Mouse (Mus musculus) G1E (cell line): ENCODE results near the gene Oasl1. TPM values are rescaled to one million over a fixed set of nuclear protein-coding genes. Genes with fewer than 3 reads are reported as not detected.
"Not testable (repeated sequence)": the region's sequence is repeated elsewhere in the genome, so short reads cannot be mapped to it uniquely, and the experiment has no call there.

Source experiments
- ATAC-seq: 2 replicates; pipeline ENCODE4 v1.8.0; 2016; ENCODE audit warnings: mild to moderate bottlenecking; ENCODE audit not compliant: insufficient number of reproducible peaks, poor library complexity, low FRiP score, severe bottlenecking; ENCODE audit errors: extremely low read depth
- DNase-seq: peaks from one replicate; pipeline ENCODE4 v3.0.0; 2012; ENCODE audit warnings: low spot score
- H3K27me3 ChIP-seq: 2 replicates; pipeline ENCODE4 v1.6.1; 2012; ENCODE audit warnings: mild to moderate bottlenecking, low read length, inconsistent platforms; ENCODE audit not compliant: insufficient read depth
- H3K36me3 ChIP-seq: replicated peaks from 2 replicates; pipeline ENCODE3; 2012; ENCODE audit warnings: mild to moderate bottlenecking, inconsistent platforms
- H3K4me1 ChIP-seq: 2 replicates; pipeline ENCODE4 v1.6.1; 2012; ENCODE audit warnings: low read depth, low read length, inconsistent platforms, mixed read lengths; ENCODE audit not compliant: insufficient read depth
- H3K4me3 ChIP-seq: 2 replicates; pipeline ENCODE4 v1.5.1; 2012; ENCODE audit warnings: low read depth, mild to moderate bottlenecking, inconsistent platforms, low read length, moderate library complexity, mixed read lengths
- H3K9me3 ChIP-seq: replicated peaks from 2 replicates; pipeline ENCODE4 v1.6.1; 2012; ENCODE audit warnings: inconsistent platforms
- CTCF ChIP-seq: IDR thresholded peaks from 2 replicates; pipeline ENCODE4 v1.5.1; 2012; ENCODE audit warnings: low read depth, low read length, inconsistent platforms, mixed read lengths
- GATA1 ChIP-seq: IDR thresholded peaks from 2 replicates; pipeline ENCODE4 v1.6.1; 2012; ENCODE audit warnings: borderline replicate concordance, low read length, inconsistent platforms, mixed read lengths
- GATA2 ChIP-seq: IDR thresholded peaks from 2 replicates; pipeline ENCODE4 v1.6.1; 2012; ENCODE audit warnings: low read depth, low read length, inconsistent platforms, borderline replicate concordance
- POLR2AphosphoS5 ChIP-seq: IDR thresholded peaks from 2 replicates; pipeline ENCODE4 v1.6.1; 2012; ENCODE audit warnings: low read depth, low read length, inconsistent platforms; ENCODE audit not compliant: insufficient replicate concordance
- TAL1 ChIP-seq: conservative IDR thresholded peaks from 2 replicates; pipeline ENCODE4 v1.6.1; 2012; ENCODE audit warnings: low read depth, low read length, inconsistent platforms, mixed read lengths
- polyA plus RNA-seq: library from polyadenylated mRNA; stranded (reverse); fragments of >175 nt; gene quantifications from 2 replicates; pipeline ENCODE4 v1.2.3, GENCODE M21; 2012
- total RNA-seq, 2 experiments: library from RNA; stranded (forward) in 1 of 2; stranded (reverse) in 1 of 2; fragments of 200-1000 nt in 1 of 2; fragments of >200 nt in 1 of 2; fragmentation: Nextera tagmentation in 1 of 2; gene quantifications; 2 replicates each; pipeline ENCODE4 v1.2.3; 2014 to 2017

Gene Oasl1
- total and polyA plus RNA-seq, 3 experiments, result 5.4 to 14.0 (median 6.8) TPM

GRCm38 (mm10) chr5:114935838-114936237 is 12.8 kb downstream of the Oasl1 start:
- Histone ChIP-seq H3K4me3 (no peak overlapping the region), H3K9me3 (no peaks in the 10 kb centered on the region), H3K4me1 (peaks cover 8% of the 10 kb centered on the region; the same call in 1 of the 2 replicates), H3K27me3 (peaks cover 23% of the 10 kb centered on the region), H3K36me3 (peaks cover 55% of the 10 kb centered on the region)
- DNase-seq (no peak), ATAC-seq (no peak)
- TF ChIP-seq CTCF, result no peak

- not testable (repeated sequence) for H3K9me3 ChIP-seq, H3K4me3 ChIP-seq, DNase-seq, ATAC-seq, H3K27me3 ChIP-seq
- peaks cover 21% of the 10 kb centered on the region for H3K4me1 ChIP-seq
- H3K36me3 ChIP-seq, result peaks cover 46% of the 10 kb centered on the region
Observed at GRCm38 (mm10) chr5:114941138-114941537, 18.1 kb downstream of the Oasl1 start.

- DNase-seq (peak; percentile 96), ATAC-seq (peak; percentile 81)
- no peak for TF ChIP-seq POLR2AphosphoS5
- no peak for TF ChIP-seq TAL1
- TF ChIP-seq CTCF, result no peak
- TF ChIP-seq GATA2, result no peak
- TF ChIP-seq GATA1, result no peak
Observed at GRCm38 (mm10) chr5:114942074-114942765, 19.2 kb downstream of the Oasl1 start, which contains the start of gene 2210016L21Rik. 2210016L21Rik (plus strand) TSS chr5:114942158.

GRCm38 (mm10) chr5:114942766-114943130 is 19.7 kb downstream of the Oasl1 start:
- no peak for TF ChIP-seq POLR2AphosphoS5
- TF ChIP-seq GATA1, result no peak
- ATAC-seq, result no peak
- peak overlapping the region; percentile 80 for H3K4me3 ChIP-seq

More at GRCm38 (mm10) chr5:114942074-114942765, 19.2 kb downstream of the Oasl1 start, which contains the start of gene 2210016L21Rik:
- Histone ChIP-seq H3K36me3 (peaks cover 47% of the 10 kb centered on the region), H3K9me3 (no peaks in the 10 kb centered on the region), H3K27me3 (peaks cover 5% of the 10 kb centered on the region), H3K4me1 (peaks cover 16% of the 10 kb centered on the region), H3K4me3 (peak within 1 kb of the TSS; percentile 80)

GRCm38 (mm10) chr5:114945072-114945471 is 22.0 kb downstream of the Oasl1 start:
- H3K36me3 ChIP-seq, result peaks cover 66% of the 10 kb centered on the region
- no peak overlapping the region for H3K4me3 ChIP-seq
- H3K9me3 ChIP-seq, result no peaks in the 10 kb centered on the region
- peaks cover 13% of the 10 kb centered on the region for H3K4me1 ChIP-seq
- no peak for TF ChIP-seq GATA2
- TF ChIP-seq GATA1, result no peak
- TF ChIP-seq TAL1, result no peak
- TF ChIP-seq CTCF, result no peak
- no peak for TF ChIP-seq POLR2AphosphoS5
- no peak for ATAC-seq
- no peaks in the 10 kb centered on the region for H3K27me3 ChIP-seq
- no peak for DNase-seq

More at GRCm38 (mm10) chr5:114942766-114943130, 19.7 kb downstream of the Oasl1 start:
- no peaks in the 10 kb centered on the region for H3K9me3 ChIP-seq
- peaks cover 47% of the 10 kb centered on the region for H3K36me3 ChIP-seq
- peaks cover 13% of the 10 kb centered on the region for H3K4me1 ChIP-seq
- H3K27me3 ChIP-seq, result no peaks in the 10 kb centered on the region; the same call in 1 of the 2 replicates
- no peak for DNase-seq

GRCm38 (mm10) chr5:114948891-114949290 is 25.9 kb downstream of the Oasl1 start:
- DNase-seq (no peak), ATAC-seq (no peak)
- no peak overlapping the region for H3K4me3 ChIP-seq
- peaks cover 8% of the 10 kb centered on the region; the same call in 1 of the 2 replicates for H3K27me3 ChIP-seq
- peaks cover 5% of the 10 kb centered on the region for H3K4me1 ChIP-seq
- H3K9me3 ChIP-seq, result no peaks in the 10 kb centered on the region
- peaks cover 67% of the 10 kb centered on the region for H3K36me3 ChIP-seq
- TF ChIP-seq CTCF (no peak), POLR2AphosphoS5 (no peak), GATA2 (no peak), GATA1 (no peak), TAL1 (no peak)

GRCm38 (mm10) chr5:114949316-114949715 is 26.3 kb downstream of the Oasl1 start:
- Histone ChIP-seq H3K27me3 (peaks cover 8% of the 10 kb centered on the region; the same call in 1 of the 2 replicates), H3K9me3 (no peaks in the 10 kb centered on the region), H3K36me3 (peaks cover 63% of the 10 kb centered on the region), H3K4me1 (0 out of 2 replicates have a peak, but pooled peaks cover 2% of the 10 kb centered on the region), H3K4me3 (no peak overlapping the region)
- ATAC-seq (no peak), DNase-seq (no peak)
- TF ChIP-seq TAL1 (no peak), CTCF (no peak), POLR2AphosphoS5 (no peak), GATA2 (no peak), GATA1 (no peak)
